Mouse (Mus musculus) heart, embryonic 11.5 days (tissue): Measurements from ENCODE around the gene Hprt. TPM values are rescaled to one million over a fixed set of nuclear protein-coding genes. Genes with fewer than 3 reads are reported as not detected.

Experiments
- ATAC-seq: fragments of 200-750 bp; cut with Nextera tagmentation; replicated peaks from 2 replicates; pipeline ENCODE4 v1.8.0; 2017; ENCODE audit warnings: moderate library complexity; ENCODE audit not compliant: insufficient number of reproducible peaks, low FRiP score, low TSS enrichment
- H3K27ac ChIP-seq: fragments of 300-500 bp; sonication (generic); 2 replicates; pipeline ENCODE4 v1.5.1; 2014; ENCODE audit warnings: mild to moderate bottlenecking, low read depth, low read length
- H3K27me3 ChIP-seq: fragments of 300-500 bp; sonication (generic); 2 replicates; pipeline ENCODE4 v1.6.1; 2014; ENCODE audit warnings: mild to moderate bottlenecking, low read length, mixed read lengths; ENCODE audit not compliant: control insufficient read depth, insufficient read depth
- H3K36me3 ChIP-seq: fragments of 300-500 bp; sonication (generic); 2 replicates; pipeline ENCODE4 v1.6.1; 2014; ENCODE audit warnings: mild to moderate bottlenecking, low read length, moderate library complexity, mixed read lengths; ENCODE audit not compliant: control insufficient read depth, insufficient read depth
- H3K4me1 ChIP-seq: fragments of 300-500 bp; sonication (generic); 2 replicates; pipeline ENCODE4 v1.6.1; 2014; ENCODE audit warnings: low read length; ENCODE audit not compliant: control insufficient read depth, insufficient read depth
- H3K4me2 ChIP-seq: fragments of 300-500 bp; sonication (generic); 2 replicates; pipeline ENCODE4 v1.6.1; 2014; ENCODE audit warnings: mild to moderate bottlenecking, moderate library complexity
- H3K4me3 ChIP-seq: fragments of 300-500 bp; sonication (generic); 2 replicates; pipeline ENCODE4 v1.5.1; 2014; ENCODE audit warnings: low read depth, low read length
- H3K9ac ChIP-seq: fragments of 300-500 bp; sonication (generic); 2 replicates; pipeline ENCODE4 v1.6.1; 2014; ENCODE audit warnings: mild to moderate bottlenecking, low read depth, low read length, moderate library complexity
- H3K9me3 ChIP-seq: fragments of 300-500 bp; sonication (generic); replicated peaks from 2 replicates; pipeline ENCODE4 v1.6.1; 2016; ENCODE audit warnings: low read length; ENCODE audit not compliant: control insufficient read depth
- WGBS: fragments of 180-500 bp; shearing (Covaris S2); extraction: QIAGEN DNeasy Blood & Tissue Kit; methylation state at CpG from one replicate; pipeline ENCODE4 v1.1.7; 2014; ENCODE audit not compliant: insufficient replicate concordance; 5-methylcytosine and 5-hydroxymethylcytosine counted together
- microRNA counts: library from miRNA; unstranded; fragments of <30 nt; microRNA quantifications from one replicate; lab custom pipeline; 2015
- microRNA-seq: library from miRNA; unstranded; fragments of <30 nt; microRNA quantifications from one replicate; pipeline ENCODE4, GENCODE M21; 2016; ENCODE audit warnings: borderline number of aligned reads
- polyA plus RNA-seq: library from polyadenylated mRNA; unstranded; fragments of >200 nt; fragmentation: Nextera tagmentation; extraction: Ambion mirVana; gene quantifications from 2 replicates; pipeline ENCODE4 v1.2.1, GENCODE M21; 2014

Gene Hprt
- polyA plus RNA-seq, 1 experiment from 2014 or later, result 172 TPM

- WGBS, result 21% methylated on average over 6 of the region's 6 CpGs
- Histone ChIP-seq H3K27me3 (no peaks in the 10 kb centered on the region), H3K4me2 (peak overlapping the region; percentile 69), H3K9me3 (no peaks in the 10 kb centered on the region), H3K4me1 (peaks cover 3% of the 10 kb centered on the region; the same call in 1 of the 2 replicates), H3K9ac (peak overlapping the region; percentile 82), H3K27ac (peak overlapping the region; percentile 93), H3K4me3 (peak overlapping the region; percentile 59), H3K36me3 (0 out of 2 replicates have a peak, but pooled peaks cover 4% of the 10 kb centered on the region)
- no peak for ATAC-seq
Measured at GRCm38 (mm10) chrX:53057760-53058090, 69.8 kb downstream of the Hprt start.

GRCm38 (mm10) chrX:53058459-53059280 lies 70.7 kb downstream of the Hprt start:
- peak overlapping the region; percentile 69 for H3K4me2 ChIP-seq
- H3K4me1 ChIP-seq, result peaks cover 3% of the 10 kb centered on the region; the same call in 1 of the 2 replicates
- H3K4me3 ChIP-seq, result peak overlapping the region; percentile 29
- no peaks in the 10 kb centered on the region for H3K27me3 ChIP-seq
- H3K9me3 ChIP-seq, result no peaks in the 10 kb centered on the region
- no peak for ATAC-seq
- H3K27ac ChIP-seq, result peak overlapping the region; percentile 93
- H3K9ac ChIP-seq, result peak overlapping the region; percentile 82
- H3K36me3 ChIP-seq, result 0 out of 2 replicates have a peak, but pooled peaks cover 4% of the 10 kb centered on the region
- WGBS, result 11% methylated on average over 33 of the region's 33 CpGs

- no peak for ATAC-seq
- Histone ChIP-seq H3K4me1 (peaks cover 3% of the 10 kb centered on the region; the same call in 1 of the 2 replicates), H3K4me3 (no peak overlapping the region), H3K27ac (peak overlapping the region; percentile 93), H3K4me2 (peak overlapping the region; percentile 69), H3K36me3 (no peaks in the 10 kb centered on the region), H3K9ac (peak overlapping the region; percentile 82), H3K27me3 (no peaks in the 10 kb centered on the region), H3K9me3 (no peaks in the 10 kb centered on the region)
- 23% methylated on average over 11 of the region's 11 CpGs for WGBS
Measured at GRCm38 (mm10) chrX:53059426-53060007, 71.6 kb downstream of the Hprt start.

- H3K4me3 ChIP-seq, result no peak overlapping the region
- H3K9ac ChIP-seq, result no peak overlapping the region
- H3K4me1 ChIP-seq, result peaks cover 3% of the 10 kb centered on the region; the same call in 1 of the 2 replicates
- no peaks in the 10 kb centered on the region for H3K36me3 ChIP-seq
- WGBS, result 84% methylated on average over 3 of the region's 3 CpGs
- no peaks in the 10 kb centered on the region for H3K27me3 ChIP-seq
- H3K27ac ChIP-seq, result no peak overlapping the region
- no peak for ATAC-seq
- no peaks in the 10 kb centered on the region for H3K9me3 ChIP-seq
- no peak overlapping the region for H3K4me2 ChIP-seq
Measured at GRCm38 (mm10) chrX:53064406-53064805, 76.5 kb downstream of the Hprt start.

MicroRNAs within 50 kb of the gene (microRNA counts, 519-probe panel; counts per million panel counts)
- microRNA mmu-miR-322 (lab: Ali Mortazavi, UCI) (7,152 counts per million, percentile 92 among the panel's probes with 10 or more counts), microRNA mmu-miR-351 (lab: Ali Mortazavi, UCI) (5,960 counts per million, percentile 73 among the panel's probes with 10 or more counts), microRNA mmu-miR-450a-3p (lab: Ali Mortazavi, UCI) (32.2 counts per million), microRNA mmu-miR-450a-5p (lab: Ali Mortazavi, UCI) (7,099 counts per million, percentile 92 among the panel's probes with 10 or more counts), microRNA mmu-miR-450b-3p (lab: Ali Mortazavi, UCI) (4,876 counts per million, percentile 46 among the panel's probes with 10 or more counts), microRNA mmu-miR-450b-5p (lab: Ali Mortazavi, UCI) (2,395 counts per million, percentile 5 among the panel's probes with 10 or more counts), microRNA mmu-miR-503 (lab: Ali Mortazavi, UCI) (5,187 counts per million, percentile 56 among the panel's probes with 10 or more counts), microRNA mmu-miR-542-3p (lab: Ali Mortazavi, UCI) (3,888 counts per million, percentile 23 among the panel's probes with 10 or more counts), microRNA mmu-miR-542-5p (lab: Ali Mortazavi, UCI) (4,725 counts per million, percentile 42 among the panel's probes with 10 or more counts)

Small RNAs within 50 kb of the gene (microRNA-seq; reads per million reads assigned to microRNA genes)
- gene Mir322 (98,519 reads per million, percentile 100 among the genes with 10 or more reads in this experiment), gene Mir351 (15,116 reads per million, percentile 97 among the genes with 10 or more reads in this experiment), gene Mir450-1 (106 reads per million, percentile 64 among the genes with 10 or more reads in this experiment), gene Mir450-2 (40.5 reads per million, percentile 56 among the genes with 10 or more reads in this experiment), gene Mir450b (975 reads per million, percentile 84 among the genes with 10 or more reads in this experiment), gene Mir503 (3,757 reads per million, percentile 91 among the genes with 10 or more reads in this experiment), gene Mir542 (2,837 reads per million, percentile 89 among the genes with 10 or more reads in this experiment)

Other genes with a start within 250 kb of the Hprt start
- 1.1 and 1.2 TPM in 2 replicates for gene Ccdc160, start 196.9 kb upstream of the Hprt start, polyA plus RNA-seq
- gene Phf6, start 75.9 kb upstream of the Hprt start, polyA plus RNA-seq, result 28.3 and 31.3 TPM in 2 replicates